Mouse (Mus musculus): ENCODE measurements around the gene Platr17. TPM values are rescaled to one million over a fixed set of nuclear protein-coding genes. Genes with fewer than 3 reads are reported as not detected.

Gene Platr17
- polyA plus RNA-seq, 1 experiment from 2014 or later: 0.30 TPM

GRCm38 (mm10) chr17:33931947-33932346 lies 27.0 kb downstream of the Platr17 start:
- no peak overlapping the region for H3K4me3 ChIP-seq (ENCODE audit: low read length)
- no peak for ATAC-seq (replicated peaks; ENCODE audit: extremely low read depth, insufficient read depth, low FRiP score)
- H3K27me3 ChIP-seq (ENCODE audit: control insufficient read depth, insufficient read depth, low read length): no peaks in the 10 kb centered on the region
- no peak overlapping the region for H3K4me2 ChIP-seq (ENCODE audit: low read depth, low read length)
- H3K9me3 ChIP-seq (replicated peaks; ENCODE audit: control insufficient read depth, low read length): no peaks in the 10 kb centered on the region
- no peak overlapping the region for H3K9ac ChIP-seq (ENCODE audit: low read length)
- peaks cover 23% of the 10 kb centered on the region for H3K36me3 ChIP-seq (ENCODE audit: control insufficient read depth, insufficient read depth)
- peaks cover 16% of the 10 kb centered on the region for H3K4me1 ChIP-seq (ENCODE audit: control insufficient read depth, insufficient read depth, low read length)
- H3K27ac ChIP-seq (ENCODE audit: low read length): no peak overlapping the region
- WGBS: 91% methylated on average over 11 of the region's 11 CpGs

DNA sequence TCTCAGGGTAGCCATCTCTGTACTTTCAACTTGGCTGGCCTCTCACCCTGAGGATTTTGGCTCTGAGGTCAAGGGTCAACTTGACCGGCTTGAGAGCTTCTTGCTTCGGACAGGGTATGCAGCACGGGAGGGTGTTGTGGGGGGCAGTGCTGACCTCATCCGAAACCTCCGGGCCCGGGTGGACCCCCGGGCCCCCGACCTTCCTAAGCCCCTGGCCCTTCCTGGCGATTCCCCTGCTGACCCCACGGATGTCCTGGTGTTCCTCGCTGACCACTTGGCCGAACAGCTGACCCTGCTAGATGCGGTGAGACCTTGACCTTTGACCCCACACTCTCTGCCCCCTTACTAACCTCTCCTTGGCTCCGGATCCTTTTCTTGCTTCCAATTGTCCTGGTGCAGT lies 27.5 kb downstream of the Platr17 start:
- Histone ChIP-seq H3K27me3 (ENCODE audit: control insufficient read depth, insufficient read depth, low read length) (no peaks in the 10 kb centered on the region), H3K27ac (ENCODE audit: low read length) (no peak overlapping the region), H3K4me3 (ENCODE audit: low read length) (no peak overlapping the region), H3K9me3 (replicated peaks; ENCODE audit: control insufficient read depth, low read length) (no peaks in the 10 kb centered on the region), H3K36me3 (ENCODE audit: control insufficient read depth, insufficient read depth) (peaks cover 23% of the 10 kb centered on the region), H3K9ac (ENCODE audit: low read length) (no peak overlapping the region), H3K4me1 (ENCODE audit: control insufficient read depth, insufficient read depth, low read length) (peaks cover 16% of the 10 kb centered on the region), H3K4me2 (ENCODE audit: low read depth, low read length) (no peak overlapping the region)
- no peak for ATAC-seq (replicated peaks; ENCODE audit: extremely low read depth, insufficient read depth, low FRiP score)
- 92% methylated on average over 14 of the region's 14 CpGs for WGBS

DNA sequence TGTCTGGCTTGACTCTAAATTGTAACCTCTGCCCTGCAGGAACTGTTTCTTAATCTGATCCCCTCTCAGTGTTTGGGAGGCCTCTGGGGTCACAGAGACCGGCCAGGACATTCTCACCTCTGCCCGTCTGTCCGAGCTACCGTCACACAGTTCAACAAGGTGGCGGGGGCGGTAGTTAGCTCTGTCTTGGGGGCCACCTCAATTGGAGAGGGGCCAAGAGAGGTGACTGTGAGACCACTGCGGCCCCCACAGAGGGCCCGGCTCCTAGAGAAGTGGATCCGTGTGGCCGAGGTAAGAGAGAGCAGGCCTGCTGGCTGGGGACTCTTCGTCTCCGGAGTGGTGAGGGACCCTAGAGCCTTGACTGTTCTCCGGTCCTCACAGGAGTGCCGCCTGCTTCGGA lies 28.0 kb downstream of the Platr17 start:
- no peaks in the 10 kb centered on the region for H3K9me3 ChIP-seq (replicated peaks; ENCODE audit: control insufficient read depth, low read length)
- H3K27ac ChIP-seq (ENCODE audit: low read length): no peak overlapping the region
- 91% methylated on average over 15 of the region's 15 CpGs for WGBS
- no peak for ATAC-seq (replicated peaks; ENCODE audit: extremely low read depth, insufficient read depth, low FRiP score)
- no peak overlapping the region for H3K9ac ChIP-seq (ENCODE audit: low read length)
- H3K27me3 ChIP-seq (ENCODE audit: control insufficient read depth, insufficient read depth, low read length): no peaks in the 10 kb centered on the region
- peaks cover 23% of the 10 kb centered on the region for H3K36me3 ChIP-seq (ENCODE audit: control insufficient read depth, insufficient read depth)
- peaks cover 16% of the 10 kb centered on the region for H3K4me1 ChIP-seq (ENCODE audit: control insufficient read depth, insufficient read depth, low read length)
- no peak overlapping the region for H3K4me2 ChIP-seq (ENCODE audit: low read depth, low read length)
- no peak overlapping the region for H3K4me3 ChIP-seq (ENCODE audit: low read length)

DNA sequence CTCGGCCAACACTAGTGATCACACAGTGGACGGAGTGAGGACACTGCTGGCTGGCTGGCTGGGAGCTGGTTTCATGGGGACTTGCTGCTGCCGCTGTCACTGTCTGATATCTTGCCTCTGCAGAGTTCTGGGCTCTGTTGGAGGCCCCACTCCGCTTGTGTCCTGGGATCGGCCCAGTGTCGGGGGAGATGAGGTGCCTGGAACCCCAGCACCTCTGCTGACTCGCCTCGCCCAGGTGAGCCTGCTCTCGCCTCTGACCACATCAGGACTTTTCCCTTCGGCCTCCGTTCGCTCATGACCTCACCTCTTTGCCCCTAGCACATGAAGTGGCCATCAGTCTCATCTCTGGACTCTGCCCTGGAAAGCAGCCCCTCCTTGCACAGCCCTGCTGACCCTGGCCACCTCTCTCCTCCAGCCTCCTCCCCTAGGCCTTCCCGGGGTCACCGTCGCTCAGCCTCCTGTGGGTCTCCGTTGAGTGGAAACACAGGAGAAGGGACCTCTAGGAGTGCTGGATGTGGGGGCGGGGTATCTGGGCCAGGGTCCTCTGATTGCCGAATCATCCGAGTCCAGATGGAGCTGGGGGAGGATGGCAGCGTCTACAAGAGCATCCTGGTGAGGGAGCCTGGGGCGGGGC lies 30.6 kb downstream of the Platr17 start:
- H3K27ac ChIP-seq (ENCODE audit: low read length): no peak overlapping the region
- peaks cover 15% of the 10 kb centered on the region for H3K4me1 ChIP-seq (ENCODE audit: control insufficient read depth, insufficient read depth, low read length)
- 86% methylated on average over 21 of the region's 21 CpGs for WGBS
- no peaks in the 10 kb centered on the region for H3K27me3 ChIP-seq (ENCODE audit: control insufficient read depth, insufficient read depth, low read length)
- H3K9ac ChIP-seq (ENCODE audit: low read length): no peak overlapping the region
- no peak for ATAC-seq (replicated peaks; ENCODE audit: extremely low read depth, insufficient read depth, low FRiP score)
- no peaks in the 10 kb centered on the region for H3K9me3 ChIP-seq (replicated peaks; ENCODE audit: control insufficient read depth, low read length)
- no peak overlapping the region for H3K4me3 ChIP-seq (ENCODE audit: low read length)
- no peak overlapping the region for H3K4me2 ChIP-seq (ENCODE audit: low read depth, low read length)
- H3K36me3 ChIP-seq (ENCODE audit: control insufficient read depth, insufficient read depth): peaks cover 23% of the 10 kb centered on the region

- WGBS: 79% methylated on average over 15 of the region's 15 CpGs
- Histone ChIP-seq H3K9me3 (replicated peaks; ENCODE audit: control insufficient read depth, low read length) (no peaks in the 10 kb centered on the region), H3K27ac (ENCODE audit: low read length) (no peak overlapping the region), H3K4me3 (ENCODE audit: low read length) (no peak overlapping the region), H3K9ac (ENCODE audit: low read length) (no peak overlapping the region), H3K4me2 (ENCODE audit: low read depth, low read length) (no peak overlapping the region), H3K36me3 (ENCODE audit: control insufficient read depth, insufficient read depth) (peaks cover 23% of the 10 kb centered on the region), H3K4me1 (ENCODE audit: control insufficient read depth, insufficient read depth, low read length) (peaks cover 15% of the 10 kb centered on the region), H3K27me3 (ENCODE audit: control insufficient read depth, insufficient read depth, low read length) (no peaks in the 10 kb centered on the region)
- ATAC-seq (replicated peaks; ENCODE audit: extremely low read depth, insufficient read depth, low FRiP score): no peak
These were observed 32.1 kb downstream of the Platr17 start for GRCm38 (mm10) chr17:33936993-33937392.

DNA sequence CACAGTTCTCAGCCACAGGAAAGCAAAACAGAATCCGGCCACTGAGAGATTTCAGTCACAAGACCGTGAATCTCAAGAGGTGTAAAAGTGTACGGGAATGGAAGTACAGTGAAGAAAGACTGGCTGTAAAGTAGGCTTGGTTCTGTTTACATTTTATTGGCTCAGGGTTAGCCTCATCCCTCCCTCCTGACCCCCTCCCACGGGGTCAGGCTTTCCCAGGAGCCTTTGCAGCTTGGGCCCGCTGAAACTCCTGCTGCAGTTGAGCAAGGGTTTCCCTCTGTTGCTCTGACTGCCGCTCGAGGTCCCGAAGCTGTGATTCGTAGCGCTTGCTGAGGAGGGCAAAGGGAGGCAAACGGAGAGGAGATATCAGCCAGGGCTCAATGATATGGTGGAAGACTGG lies 33.8 kb downstream of the Platr17 start:
- ATAC-seq (replicated peaks; ENCODE audit: extremely low read depth, insufficient read depth, low FRiP score): no peak
- Histone ChIP-seq H3K27ac (ENCODE audit: low read length) (no peak overlapping the region), H3K27me3 (ENCODE audit: control insufficient read depth, insufficient read depth, low read length) (no peaks in the 10 kb centered on the region), H3K4me1 (ENCODE audit: control insufficient read depth, insufficient read depth, low read length) (peaks cover 15% of the 10 kb centered on the region), H3K4me3 (ENCODE audit: low read length) (no peak overlapping the region), H3K9ac (ENCODE audit: low read length) (no peak overlapping the region), H3K9me3 (replicated peaks; ENCODE audit: control insufficient read depth, low read length) (no peaks in the 10 kb centered on the region), H3K36me3 (ENCODE audit: control insufficient read depth, insufficient read depth) (peaks cover 20% of the 10 kb centered on the region), H3K4me2 (ENCODE audit: low read depth, low read length) (no peak overlapping the region)
- 78% methylated on average over 11 of the region's 11 CpGs for WGBS

GRCm38 (mm10) chr17:33940206-33940805 lies 35.4 kb downstream of the Platr17 start, which contains the start of the genes Pfdn6 and Wdr46:
Gene Pfdn6, minus strand, starts transcription at chr17:33940343.
Gene Wdr46, plus strand, starts transcription at chr17:33940660.
- ATAC-seq (replicated peaks; ENCODE audit: extremely low read depth, insufficient read depth, low FRiP score): peak; percentile 88
- Histone ChIP-seq H3K4me1 (ENCODE audit: control insufficient read depth, insufficient read depth, low read length) (peaks cover 15% of the 10 kb centered on the region), H3K9ac (ENCODE audit: low read length) (peak within 1 kb of the TSS; percentile 89), H3K27ac (ENCODE audit: low read length) (0 out of 2 replicates have a peak within 1 kb of the TSS, but pooled peaks have one; percentile 44), H3K27me3 (ENCODE audit: control insufficient read depth, insufficient read depth, low read length) (no peaks in the 10 kb centered on the region), H3K36me3 (ENCODE audit: control insufficient read depth, insufficient read depth) (peaks cover 26% of the 10 kb centered on the region), H3K4me2 (ENCODE audit: low read depth, low read length) (peak within 1 kb of the TSS; percentile 77), H3K4me3 (ENCODE audit: low read length) (peak within 1 kb of the TSS; percentile 87), H3K9me3 (replicated peaks; ENCODE audit: control insufficient read depth, low read length) (no peaks in the 10 kb centered on the region)
- under 1% methylated on average over 36 of the region's 36 CpGs for WGBS

- Histone ChIP-seq H3K4me1 (ENCODE audit: control insufficient read depth, insufficient read depth, low read length) (peaks cover 15% of the 10 kb centered on the region), H3K4me3 (ENCODE audit: low read length) (peak overlapping the region; percentile 87), H3K27me3 (ENCODE audit: control insufficient read depth, insufficient read depth, low read length) (no peaks in the 10 kb centered on the region), H3K4me2 (ENCODE audit: low read depth, low read length) (peak overlapping the region; percentile 77), H3K9me3 (replicated peaks; ENCODE audit: control insufficient read depth, low read length) (no peaks in the 10 kb centered on the region), H3K27ac (ENCODE audit: low read length) (no peak overlapping the region), H3K9ac (ENCODE audit: low read length) (peak overlapping the region; percentile 89), H3K36me3 (ENCODE audit: control insufficient read depth, insufficient read depth) (peaks cover 20% of the 10 kb centered on the region)
- WGBS: under 1% methylated on average over 26 of the region's 26 CpGs
- ATAC-seq (replicated peaks; ENCODE audit: extremely low read depth, insufficient read depth, low FRiP score): 0 out of 2 replicates have a peak, but pooled peaks have one; percentile 12
These were observed 36.0 kb downstream of the Platr17 start for GRCm38 (mm10) chr17:33940981-33941380.

GRCm38 (mm10) chr17:33941381-33941780 lies 36.4 kb downstream of the Platr17 start:
- Histone ChIP-seq H3K4me1 (ENCODE audit: control insufficient read depth, insufficient read depth, low read length) (peaks cover 15% of the 10 kb centered on the region), H3K36me3 (ENCODE audit: control insufficient read depth, insufficient read depth) (peaks cover 19% of the 10 kb centered on the region), H3K4me2 (ENCODE audit: low read depth, low read length) (peak overlapping the region; percentile 77), H3K4me3 (ENCODE audit: low read length) (peak overlapping the region; percentile 87), H3K9ac (ENCODE audit: low read length) (peak overlapping the region; percentile 89), H3K27ac (ENCODE audit: low read length) (no peak overlapping the region), H3K27me3 (ENCODE audit: control insufficient read depth, insufficient read depth, low read length) (no peaks in the 10 kb centered on the region), H3K9me3 (replicated peaks; ENCODE audit: control insufficient read depth, low read length) (no peaks in the 10 kb centered on the region)
- ATAC-seq (replicated peaks; ENCODE audit: extremely low read depth, insufficient read depth, low FRiP score): no peak
- 48% methylated on average over 19 of the region's 19 CpGs for whole genome bisulfite sequencing

Data from heart, embryonic 16.5 days (tissue).